Mouse (Mus musculus) CD4-positive helper T cell, adult 2 months (primary cell): ENCODE data around the gene Tdp2.
"Not testable (repeated sequence)": the region's sequence is repeated elsewhere in the genome, so short reads cannot be mapped to it uniquely, and the experiment has no call there.

Experiments used
- DNase-seq: peaks from one replicate; pipeline ENCODE4 v3.0.0-alpha.2; 2012; ENCODE audit warnings: low read depth, missing footprints, low spot score

Tdp2 gene

DNA sequence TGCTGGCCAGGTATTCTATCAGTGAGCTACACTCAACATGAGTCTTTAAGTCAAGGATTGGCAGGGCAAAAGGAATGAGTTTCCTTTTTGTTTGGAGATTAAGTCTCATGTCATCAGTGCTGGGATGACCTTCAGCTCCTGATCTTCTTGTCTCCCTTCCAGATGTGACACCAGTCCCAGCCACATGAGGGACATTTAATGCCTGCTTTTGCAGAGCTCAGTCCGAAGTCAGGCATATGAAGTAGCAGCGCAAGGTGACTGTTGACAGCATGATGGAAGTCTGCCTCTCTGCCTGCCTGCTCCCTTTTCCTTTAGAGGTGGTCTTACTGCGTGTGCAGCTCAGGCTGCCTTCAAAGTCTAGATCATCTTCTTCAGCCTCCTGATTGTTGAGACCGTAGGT lies 6.8 kb upstream of the Tdp2 start:
- no peak for DNase-seq

GRCm38 (mm10) chr13:24825587-24825986 lies 5.9 kb upstream of the Tdp2 start:
- DNase-seq: no peak

- DNase-seq: no peak
These were observed 5.4 kb upstream of the Tdp2 start for GRCm38 (mm10) chr13:24826116-24826515.

- no peak for DNase-seq
These were observed 625 bp upstream of the Tdp2 start for GRCm38 (mm10) chr13:24830756-24831352.

- no peak for DNase-seq
These were observed 792 bp downstream of the Tdp2 start for GRCm38 (mm10) chr13:24832131-24832810.

DNA sequence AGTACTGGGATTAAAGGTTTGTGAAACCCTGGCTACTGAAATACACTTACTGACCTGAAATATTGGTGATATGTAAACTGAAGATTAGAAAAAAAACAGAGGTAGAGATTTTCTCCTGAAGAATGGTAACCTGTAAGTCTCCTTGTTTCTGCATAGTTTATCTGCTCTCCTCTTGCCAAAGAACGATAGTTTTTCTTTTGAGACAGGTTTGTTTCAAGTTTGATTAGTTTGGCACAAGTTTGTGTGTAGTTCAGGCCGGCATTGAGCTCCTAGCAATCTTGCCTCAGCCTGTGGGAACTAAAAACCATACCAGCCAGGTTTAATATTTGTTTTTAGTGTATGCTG lies 1.3 kb downstream of the Tdp2 start:
- no peak for DNase-seq

DNA sequence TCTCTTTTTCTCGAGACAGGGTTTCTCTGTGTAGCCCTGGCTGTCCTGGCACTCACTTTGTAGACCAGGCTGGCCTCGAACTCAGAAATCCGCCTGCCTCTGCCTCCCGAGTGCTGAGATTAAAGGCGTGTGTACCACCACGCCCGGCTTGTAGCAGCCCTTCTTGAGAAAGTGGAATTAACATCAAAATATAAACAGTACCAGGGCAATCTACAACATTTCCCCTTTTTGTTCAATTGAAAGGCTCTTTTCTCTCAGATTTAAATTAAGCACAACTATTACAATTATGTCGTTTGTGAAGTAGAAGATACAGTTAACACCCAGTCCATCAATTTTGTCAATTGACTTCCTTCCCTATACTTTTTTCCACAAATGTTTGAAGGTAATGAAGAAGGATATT lies 6.3 kb downstream of the Tdp2 start:
- DNase-seq: not testable (repeated sequence)

DNA sequence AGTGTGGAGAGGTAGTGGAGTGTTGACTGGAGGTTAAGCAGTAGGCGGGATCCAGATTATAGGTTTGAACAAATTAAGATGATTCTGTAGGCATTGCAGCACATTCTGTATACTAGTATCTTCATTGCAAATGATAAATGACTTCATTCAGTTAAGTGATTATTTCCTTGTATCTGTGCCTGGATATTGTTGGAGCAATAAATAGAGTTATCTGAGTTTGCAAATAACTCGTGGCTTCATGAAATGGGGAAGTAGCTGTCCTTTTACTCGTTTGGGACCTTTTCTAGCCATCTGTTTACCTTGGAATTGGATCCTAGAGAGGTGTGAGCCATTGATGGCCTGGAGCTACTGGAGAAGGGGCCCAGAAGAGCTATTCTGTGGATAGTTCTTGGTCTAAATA lies 8.4 kb downstream of the Tdp2 start:
- no peak for DNase-seq

- DNase-seq: no peak
These were observed 10.2 kb downstream of the Tdp2 start for GRCm38 (mm10) chr13:24841702-24842101.

GRCm38 (mm10) chr13:24844983-24845955 lies 13.8 kb downstream of the Tdp2 start, which contains the start of gene D130043K22Rik:
D130043K22Rik (plus strand) TSS chr13:24845135.
- no peak for DNase-seq

DNA sequence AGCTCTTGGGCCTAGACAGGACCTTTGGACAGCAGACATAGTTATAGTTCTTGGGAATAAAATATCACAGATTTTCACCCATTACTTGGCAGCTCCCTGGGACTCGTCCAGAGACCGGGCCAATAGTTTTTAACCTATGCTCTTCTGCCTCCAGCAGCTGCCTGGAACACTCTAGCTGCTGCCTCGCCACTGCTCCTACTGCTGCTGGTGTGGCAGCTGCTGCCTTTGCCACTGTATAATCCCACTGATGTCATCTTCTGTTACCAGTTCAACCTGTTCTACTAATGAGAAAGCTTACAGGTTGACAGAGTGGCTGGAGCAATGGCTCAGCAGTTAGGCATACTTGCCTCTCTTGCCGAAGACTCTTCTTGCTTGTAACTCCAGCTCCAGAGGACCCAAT lies 17.8 kb downstream of the Tdp2 start:
- no peak for DNase-seq

DNA sequence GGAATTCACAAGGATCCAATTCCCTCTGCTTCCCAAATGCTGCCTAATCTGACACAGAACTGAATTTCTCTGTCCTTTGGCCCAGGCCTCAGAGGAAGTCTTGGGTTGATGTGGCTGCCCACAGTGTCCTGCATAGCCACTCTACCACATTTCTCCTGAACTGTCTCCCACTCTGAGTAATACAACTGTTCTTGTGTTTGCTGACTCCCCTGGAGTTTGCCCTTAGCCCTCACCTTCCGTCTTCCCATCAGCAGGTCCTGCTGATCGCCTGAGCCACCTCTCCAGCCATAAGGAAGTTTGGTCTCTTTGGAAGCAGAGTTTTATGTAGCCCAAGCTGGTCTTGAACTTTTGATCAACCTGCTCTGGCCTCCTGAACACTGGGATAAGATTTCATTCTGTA lies 20.5 kb downstream of the Tdp2 start:
- no peak for DNase-seq

DNA sequence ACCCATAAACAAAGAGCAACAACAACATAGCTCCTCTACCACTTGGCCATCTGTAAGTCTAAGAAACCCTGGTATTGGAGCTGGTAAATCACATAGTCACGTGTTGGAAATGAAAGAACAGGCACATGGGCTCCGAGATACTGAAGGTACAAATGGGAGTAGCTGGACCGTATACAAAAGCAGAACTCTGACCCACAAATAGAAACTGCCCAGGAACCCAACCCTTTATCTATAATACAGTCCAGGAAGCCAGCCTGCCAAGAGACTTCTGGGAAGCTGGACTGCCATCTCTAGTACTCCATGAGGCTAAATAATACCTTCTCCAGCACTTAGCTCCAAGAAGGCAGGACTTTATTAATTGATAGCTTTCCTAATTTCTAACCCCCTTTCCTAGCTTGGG lies 21.1 kb downstream of the Tdp2 start:
- DNase-seq: no peak

GRCm38 (mm10) chr13:24859115-24859514 lies 27.6 kb downstream of the Tdp2 start:
- DNase-seq: no peak

DNA sequence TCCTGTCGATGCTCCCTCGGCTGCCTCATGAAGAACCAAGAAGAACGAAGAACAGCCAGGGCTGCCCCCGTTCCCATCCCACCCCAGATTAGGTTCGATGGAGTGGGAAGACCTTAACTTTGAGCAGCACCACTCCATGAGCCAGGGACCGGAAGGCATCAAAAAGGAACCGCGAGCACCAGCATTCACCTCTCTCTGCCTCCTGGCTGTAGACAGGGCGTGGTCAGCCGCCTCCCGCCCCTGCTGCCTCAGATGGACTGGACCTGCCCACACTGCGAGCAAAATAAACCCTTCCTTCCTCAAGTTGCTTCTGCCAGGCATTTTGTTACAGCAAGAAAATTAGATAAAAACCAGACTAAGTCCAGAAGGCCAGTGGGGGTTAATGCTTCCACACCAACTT lies 29.6 kb downstream of the Tdp2 start:
- no peak for DNase-seq

DNA sequence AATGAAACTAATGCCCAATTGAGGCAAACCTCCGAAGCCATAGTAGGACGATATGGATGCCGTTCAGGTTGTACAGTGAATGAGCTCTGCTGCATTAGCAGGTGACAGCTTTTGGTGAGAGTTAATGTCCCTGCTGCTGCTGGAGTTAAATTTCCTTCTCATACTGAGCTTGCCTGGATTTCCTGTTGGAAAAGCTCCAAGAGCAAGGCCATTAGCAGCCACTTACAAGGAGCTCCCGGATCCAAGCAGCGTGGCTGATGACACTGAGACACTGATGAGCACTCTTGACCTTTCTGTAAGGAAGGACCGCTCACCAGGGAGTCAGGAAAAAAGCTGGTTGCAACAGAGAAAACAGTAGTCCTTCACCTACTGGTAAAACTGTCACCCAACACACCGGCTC lies 30.5 kb downstream of the Tdp2 start:
- no peak for DNase-seq

DNA sequence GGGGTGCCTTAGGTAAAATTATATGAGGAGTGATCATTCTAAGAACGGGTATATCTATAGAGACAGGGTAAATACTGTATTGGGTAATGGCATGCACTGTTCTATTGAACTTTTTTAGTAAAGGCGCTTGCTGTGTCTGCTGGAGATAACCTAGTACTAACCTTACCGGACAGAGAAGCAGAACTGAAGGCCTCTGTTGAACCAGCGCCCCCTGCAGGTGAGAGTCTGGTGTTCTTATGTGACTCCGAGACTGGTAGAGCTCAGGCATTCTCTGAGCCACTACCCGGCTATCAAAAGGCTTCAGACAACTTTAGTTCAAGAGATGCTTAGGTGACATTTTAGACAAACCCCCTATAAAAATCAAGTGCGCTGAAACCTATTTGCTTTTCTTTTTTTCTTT lies 31.0 kb downstream of the Tdp2 start:
- DNase-seq: peak; percentile 61

- peak; percentile 49 for DNase-seq
These were observed 35.2 kb downstream of the Tdp2 start for GRCm38 (mm10) chr13:24866430-24867402.

- DNase-seq: no peak
These were observed 36.3 kb downstream of the Tdp2 start for GRCm38 (mm10) chr13:24867789-24868188.

DNA sequence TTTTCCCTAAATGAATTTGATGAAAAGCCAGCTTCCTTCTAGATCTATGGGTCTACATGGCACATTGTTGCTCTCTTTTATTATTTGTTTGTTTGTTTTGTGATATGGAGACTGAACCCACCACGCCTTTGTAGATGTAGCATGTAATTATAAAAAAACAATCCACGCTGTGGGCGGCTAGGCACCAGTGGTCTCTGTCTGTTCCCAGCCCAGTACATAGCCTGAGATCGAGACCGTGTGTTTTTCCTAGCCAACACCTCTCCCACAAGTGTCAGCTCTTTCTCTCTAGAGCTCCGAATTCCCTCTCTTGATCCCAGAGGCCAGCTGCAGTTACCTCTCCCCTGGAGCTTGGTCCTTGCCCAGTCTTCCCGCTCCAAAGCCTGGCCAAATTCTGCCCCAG lies 36.8 kb downstream of the Tdp2 start:
- DNase-seq: no peak

- DNase-seq: no peak
These were observed 48.0 kb downstream of the Tdp2 start for GRCm38 (mm10) chr13:24879359-24880040.
